Mouse (Mus musculus) urinary bladder, postnatal 14 days (tissue): ENCODE data around the gene Trp53bp2.

Experiments used
- DNase-seq: peaks from one replicate; pipeline ENCODE4 v3.0.0; 2021; ENCODE audit warnings: low spot score

Trp53bp2 gene

GRCm38 (mm10) chr1:182408684-182409327, at the start of gene Trp53bp2:
Trp53bp2 (plus strand) TSS chr1:182409172.
- DNase-seq: peak; percentile 99

- DNase-seq: no peak
These were observed 46.3 kb upstream of the Trp53bp2 start for GRCm38 (mm10) chr1:182362703-182363102.

DNA sequence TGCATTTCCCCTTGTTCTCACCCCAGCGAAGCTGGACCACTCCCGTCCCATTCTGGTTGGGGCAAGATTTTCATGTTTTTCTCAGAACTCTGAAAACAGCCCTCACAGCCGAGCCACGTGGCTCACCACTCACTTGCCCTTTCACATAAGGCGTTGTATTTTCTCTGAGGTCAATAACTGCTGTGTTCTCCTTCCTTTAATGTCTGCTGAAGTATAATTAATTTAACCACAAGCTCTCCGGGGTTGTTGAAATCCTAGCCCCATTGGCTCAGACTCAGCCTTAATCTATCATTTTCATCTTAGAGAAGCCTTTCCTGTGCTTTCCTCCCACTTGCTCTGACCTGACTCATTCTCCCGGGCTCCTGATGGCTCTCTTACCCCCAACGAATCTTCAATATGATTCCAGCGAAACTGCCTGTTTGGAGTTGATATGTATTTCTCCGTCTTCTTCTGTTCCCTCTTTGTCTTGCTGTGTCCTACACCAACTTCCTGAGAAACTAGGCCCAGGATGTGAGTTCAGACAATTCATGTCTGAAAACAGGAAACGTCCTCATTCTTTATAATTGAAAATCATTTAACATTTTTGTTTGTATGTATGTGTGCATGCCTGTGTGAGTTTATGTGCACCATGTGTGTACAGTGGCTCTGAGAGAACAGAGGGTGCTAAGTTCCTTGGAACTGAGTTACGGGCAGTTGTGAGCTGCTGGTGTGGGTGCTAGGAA, 45.1 kb upstream of the Trp53bp2 start:
- no peak for DNase-seq

GRCm38 (mm10) chr1:182368309-182368708, 40.7 kb upstream of the Trp53bp2 start:
- DNase-seq: no peak

- DNase-seq: no peak
These were observed 40.2 kb upstream of the Trp53bp2 start for GRCm38 (mm10) chr1:182368782-182369181.

DNA sequence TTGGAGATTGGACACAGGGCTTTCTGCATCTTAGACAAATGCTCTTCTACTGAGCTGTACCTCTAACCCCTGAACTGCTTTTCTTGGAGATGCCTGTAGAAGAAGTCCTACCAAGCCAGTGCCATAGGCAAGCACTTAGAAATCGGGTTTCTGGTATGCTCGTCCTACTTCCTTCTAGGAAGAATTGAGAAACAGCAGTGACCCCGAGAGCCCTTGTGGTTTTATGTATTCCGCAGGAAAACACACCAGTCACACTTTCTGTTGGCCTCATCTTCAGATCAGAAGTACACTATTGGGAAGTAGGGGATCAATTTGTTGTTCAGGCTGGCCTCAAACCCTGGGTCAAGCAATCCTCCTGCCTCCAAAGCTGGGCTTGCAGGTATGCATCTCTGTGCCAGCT, 39.5 kb upstream of the Trp53bp2 start:
- DNase-seq: no peak

GRCm38 (mm10) chr1:182371891-182372290, 37.1 kb upstream of the Trp53bp2 start:
- DNase-seq: no peak

DNA sequence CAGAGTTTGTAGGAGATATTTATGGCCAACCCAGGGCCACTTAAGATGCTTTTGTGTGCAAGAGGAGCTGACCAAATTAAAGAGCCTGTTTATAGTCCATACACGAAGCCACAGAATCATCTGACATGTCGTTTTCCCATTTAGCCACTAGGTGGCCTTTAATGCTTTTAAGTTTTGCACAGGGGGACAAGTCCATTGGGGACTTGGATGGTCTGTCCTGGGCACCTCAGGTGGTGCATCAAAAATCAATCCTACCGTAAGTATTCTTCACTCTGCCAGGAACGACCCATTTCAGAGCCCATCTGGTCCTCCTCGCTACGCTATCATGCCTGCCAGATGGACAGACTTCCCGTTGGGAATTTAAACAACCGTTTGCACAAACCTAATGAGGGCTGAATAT, 32.8 kb upstream of the Trp53bp2 start:
- no peak for DNase-seq

- DNase-seq: no peak
These were observed 32.1 kb upstream of the Trp53bp2 start for GRCm38 (mm10) chr1:182376826-182377225.

DNA sequence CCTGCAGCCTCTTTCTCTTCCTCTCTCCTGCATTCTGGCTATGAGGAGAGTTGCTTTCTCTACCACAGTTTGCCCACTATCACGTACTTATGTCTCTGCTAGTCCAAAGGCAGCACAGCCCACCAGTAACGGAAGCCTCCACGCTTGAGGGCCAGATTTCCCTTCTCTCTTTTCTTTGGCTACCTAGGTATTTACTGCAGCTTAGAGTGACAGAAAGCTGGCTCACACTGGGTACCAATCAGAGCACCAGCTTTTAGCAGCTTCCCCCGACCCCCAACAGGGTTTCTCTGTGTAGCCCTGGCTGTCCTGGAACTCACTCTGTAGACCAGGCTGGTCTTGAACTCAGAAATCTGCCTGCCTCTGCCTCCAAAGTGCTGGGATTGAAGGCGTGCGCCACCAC, 31.5 kb upstream of the Trp53bp2 start:
- DNase-seq: no peak

DNA sequence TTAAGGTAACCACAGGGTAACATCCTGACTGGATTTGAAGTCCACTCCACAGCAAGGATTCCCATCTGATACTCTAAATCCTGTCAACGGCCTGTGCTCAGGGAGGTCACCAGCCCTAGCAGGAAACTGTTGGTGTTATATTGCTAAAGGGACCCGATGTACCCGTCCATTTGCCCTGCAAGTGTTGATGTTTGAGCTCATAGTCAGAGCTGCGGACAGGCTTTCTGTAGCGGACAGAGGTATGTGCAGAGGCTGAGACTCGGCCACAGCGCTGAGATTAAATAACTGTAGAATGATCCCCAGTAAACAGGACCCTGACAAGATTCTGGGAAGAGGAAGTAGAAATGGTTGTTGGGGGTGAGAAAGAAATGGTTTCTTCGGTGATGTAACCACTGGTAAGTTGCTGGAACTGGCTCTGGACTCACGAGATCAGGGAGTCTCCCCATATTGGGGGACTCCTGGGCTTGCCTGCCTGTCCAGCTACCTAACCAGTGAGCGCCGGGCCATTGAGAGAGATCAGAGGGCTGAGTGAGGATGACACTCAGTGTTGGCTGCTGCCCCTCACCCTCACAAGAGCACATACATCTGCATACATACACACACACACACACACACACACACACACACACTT, 30.7 kb upstream of the Trp53bp2 start:
- DNase-seq: no peak

DNA sequence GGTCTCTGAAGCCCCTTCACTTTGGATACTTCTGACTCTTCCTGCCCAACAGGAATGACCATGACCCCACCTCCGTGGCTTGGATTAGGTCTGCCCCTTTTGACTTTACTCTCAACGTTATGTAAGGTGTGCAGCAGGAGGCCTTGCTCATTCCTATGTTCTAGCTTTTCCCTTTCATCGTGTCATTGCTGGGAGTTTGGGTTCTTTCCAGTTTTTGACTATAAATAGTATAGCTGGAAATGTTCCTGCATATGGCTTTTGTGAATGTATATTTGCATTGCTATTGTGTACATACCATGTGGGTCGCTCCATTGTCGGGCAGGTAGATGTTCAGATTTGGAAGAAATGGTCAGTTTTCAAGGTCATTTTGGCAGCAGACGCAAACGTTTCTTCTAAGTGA, 30.1 kb upstream of the Trp53bp2 start:
- DNase-seq: no peak

DNA sequence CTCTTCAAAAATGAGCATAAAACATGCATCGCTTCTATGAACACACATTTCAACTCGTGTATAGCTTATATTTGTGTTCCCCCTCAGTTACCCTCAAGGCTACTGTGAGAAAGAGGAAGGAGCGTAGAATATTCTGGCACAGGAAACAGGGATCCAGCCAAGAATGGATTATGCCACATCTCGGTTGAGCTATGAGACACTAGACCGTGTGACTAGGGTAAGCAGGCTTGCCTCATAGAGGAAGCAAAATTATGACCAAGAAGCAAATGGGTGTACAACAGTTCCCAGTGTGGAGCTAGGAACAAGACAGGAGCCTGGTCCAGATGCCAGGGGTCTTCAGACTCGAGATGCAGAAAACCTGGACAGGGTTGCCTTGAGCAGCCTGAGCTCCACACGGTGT, 28.3 kb upstream of the Trp53bp2 start:
- no peak for DNase-seq

DNA sequence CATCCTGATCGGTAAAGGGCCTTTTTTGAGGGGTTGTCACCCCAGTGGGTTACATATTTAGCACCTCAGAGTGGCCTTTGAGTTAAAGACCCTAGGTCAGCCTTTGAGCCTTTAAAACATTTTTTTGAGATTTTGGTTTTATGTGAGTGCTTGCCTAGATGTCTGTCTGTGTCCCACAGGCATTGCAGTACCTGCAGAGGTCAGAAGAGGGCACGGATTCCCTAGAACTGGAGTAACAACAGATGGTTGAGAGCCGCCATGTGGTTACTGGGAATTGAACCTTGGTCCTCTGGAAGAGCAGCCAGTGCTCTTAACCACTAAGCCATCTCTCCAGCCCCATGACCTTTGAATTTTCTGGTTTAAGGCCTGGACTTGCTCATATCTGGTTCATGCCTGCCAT, 27.6 kb upstream of the Trp53bp2 start:
- no peak for DNase-seq

- no peak for DNase-seq
These were observed 25.9 kb upstream of the Trp53bp2 start for GRCm38 (mm10) chr1:182383096-182383495.

DNA sequence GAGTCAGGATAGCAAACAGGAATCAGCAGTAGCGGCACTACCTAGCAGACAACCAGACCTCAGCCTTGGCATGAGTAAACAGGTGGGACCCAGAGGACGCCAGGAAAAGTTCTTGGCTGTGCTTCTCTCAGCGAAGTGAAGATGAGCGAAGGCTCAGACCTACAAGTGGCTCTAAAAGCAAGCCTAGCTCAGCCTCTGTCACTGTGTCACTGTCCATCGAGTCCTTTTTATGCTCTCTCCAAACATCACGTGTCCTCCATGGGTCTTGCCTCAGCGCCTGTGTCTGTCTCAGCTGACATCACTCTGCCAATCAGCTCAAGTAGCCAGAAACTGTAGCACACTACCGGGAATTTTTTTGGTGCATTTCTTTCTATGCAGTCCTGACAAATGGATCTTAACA, 22.5 kb upstream of the Trp53bp2 start:
- no peak for DNase-seq

- peak; percentile 46 for DNase-seq
These were observed 20.2 kb upstream of the Trp53bp2 start for GRCm38 (mm10) chr1:182388729-182389128.

GRCm38 (mm10) chr1:182398171-182398570, 10.8 kb upstream of the Trp53bp2 start:
- peak; percentile 34 for DNase-seq

DNA sequence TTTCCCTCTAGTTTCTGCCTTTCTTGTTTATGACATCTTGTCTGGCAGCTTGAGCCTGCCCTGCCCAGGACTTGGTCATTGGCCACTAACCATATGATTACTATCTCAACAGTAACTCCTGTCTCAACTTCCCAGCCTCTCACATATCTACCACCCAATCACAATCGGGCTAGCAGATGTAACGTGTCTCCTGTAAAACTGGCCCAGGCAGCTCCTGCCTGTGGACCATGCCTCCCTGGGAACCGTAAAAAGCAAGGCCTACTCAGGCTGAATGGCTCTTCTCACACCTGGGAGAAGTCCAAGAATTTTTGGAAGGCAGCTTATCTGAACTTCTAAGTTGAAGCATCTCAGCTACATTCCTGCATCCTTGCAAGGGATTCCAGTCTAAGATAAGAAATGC, 10.2 kb upstream of the Trp53bp2 start:
- peak; percentile 52 for DNase-seq

DNA sequence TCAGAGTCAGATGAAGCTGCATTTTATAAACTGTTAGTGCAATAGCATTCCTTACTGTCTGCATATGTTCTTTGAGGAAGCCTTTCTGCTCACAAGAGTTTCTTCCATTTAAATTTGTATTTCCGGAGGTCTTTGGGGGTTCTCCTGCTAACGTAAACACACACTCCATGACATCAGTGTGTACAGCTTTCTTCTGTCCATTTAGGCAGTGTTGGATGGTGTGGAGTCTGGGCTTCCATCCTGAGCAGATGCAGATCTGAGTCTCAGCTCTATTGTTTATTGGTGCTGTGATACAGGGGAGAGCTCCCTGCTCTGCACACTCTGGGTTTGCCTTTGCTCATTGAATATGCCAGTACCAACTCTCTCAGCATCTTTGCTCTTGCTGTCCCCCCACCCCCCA, 9.8 kb upstream of the Trp53bp2 start:
- no peak for DNase-seq

- no peak for DNase-seq
These were observed 9.1 kb upstream of the Trp53bp2 start for GRCm38 (mm10) chr1:182399908-182400307.

DNA sequence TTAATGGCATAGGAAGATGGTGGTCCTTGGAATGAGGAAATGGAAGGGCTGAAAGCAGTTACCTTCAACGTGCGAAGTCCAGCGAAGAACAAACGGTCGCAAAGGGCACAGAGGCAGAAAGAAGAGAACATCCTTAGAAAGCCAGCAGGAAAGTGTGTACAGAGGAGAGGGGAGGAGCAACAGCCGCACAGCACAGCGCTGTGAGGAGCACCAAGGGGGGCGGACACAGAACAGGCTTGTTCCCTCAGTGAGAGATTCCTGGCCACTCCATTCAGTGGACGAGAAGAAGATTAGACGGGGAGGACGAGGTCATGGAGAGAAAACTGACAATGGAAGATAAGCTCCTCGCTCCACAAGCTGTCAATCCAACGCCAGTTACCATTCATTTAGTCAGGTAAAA, 5.9 kb upstream of the Trp53bp2 start:
- DNase-seq: no peak

DNA sequence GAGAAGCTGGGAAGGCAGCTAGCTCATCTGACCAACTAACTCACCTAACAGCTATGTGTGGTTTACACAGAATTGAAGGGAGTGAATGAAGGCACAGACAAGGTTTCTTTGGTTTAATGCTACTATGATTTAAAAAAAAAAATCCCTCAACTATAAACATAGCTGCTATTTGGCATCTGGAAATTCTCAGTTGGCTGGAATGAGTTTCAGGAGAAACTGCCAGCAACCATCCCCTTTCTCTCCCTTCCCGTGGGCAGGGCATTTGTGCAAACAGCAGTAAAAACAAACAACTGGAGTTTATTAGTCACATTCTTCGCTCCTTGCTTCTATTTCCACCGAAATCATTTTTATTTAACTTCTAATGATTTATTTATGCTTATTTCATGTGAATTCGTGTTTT, 2.4 kb upstream of the Trp53bp2 start:
- DNase-seq: peak; percentile 21
